ENCODE assay signal across 8 mouse cellular contexts in genomic region chr2:153142620-153143199, GRCm38 (mm10). TPM values are rescaled to one million over a fixed set of nuclear protein-coding genes. Genes with fewer than 3 reads are reported as not detected.
DNase-seq lines count a peak whose midpoint lies in the region; ATAC-seq and TF ChIP-seq lines count a peak whose summit lies in the region.

No protein-coding gene starts in this region.

- H3K4me2 ChIP-seq in forebrain, embryonic 12.5 days = no peak overlapping the region

- H3K9me3 ChIP-seq in forebrain, embryonic 10.5 days = no peaks in the 10 kb centered on the region
- no peaks in the 10 kb centered on the region for H3K9me3 ChIP-seq in forebrain, embryonic 12.5 days

- intact Hi-C loops in heart, postnatal 14 days (cut with DNase I) = loop anchor here (1.0 to 2.0 kb wide), 3 partner anchors 62 to 228 kb away; no protein-coding TSS in a partner anchor
- intact Hi-C loops in left cerebral cortex, postnatal 14 days (cut with DNase I) = loop anchor here (2.0 to 10.0 kb wide), 2 partner anchors 228 to 442 kb away; no protein-coding TSS in a partner anchor

- 40% methylated on average over 10 of the region's 10 CpGs for WGBS in forebrain, embryonic 10.5 days
- WGBS in forebrain, embryonic 12.5 days = 32% methylated on average over 10 of the region's 10 CpGs
- 24% methylated on average over 10 of the region's 10 CpGs for WGBS in olfactory bulb, adult 2 months

- H3K27me3 ChIP-seq in forebrain, embryonic 10.5 days (ENCODE audit: poor library complexity, severe bottlenecking) = peaks cover 10% of the 10 kb centered on the region
- H3K27me3 ChIP-seq in forebrain, embryonic 12.5 days = peaks cover 22% of the 10 kb centered on the region

- peaks cover 10% of the 10 kb centered on the region for H3K4me1 ChIP-seq in forebrain, embryonic 10.5 days
- H3K4me1 ChIP-seq in forebrain, embryonic 12.5 days = peaks cover 7% of the 10 kb centered on the region
- no peaks in the 10 kb centered on the region for H3K4me1 ChIP-seq in cortical plate, adult 2 months (ENCODE audit: control insufficient read depth, insufficient read depth, low read length)
- H3K4me1 ChIP-seq in olfactory bulb, adult 2 months (ENCODE audit: control insufficient read depth, insufficient read depth, low read length) = no peaks in the 10 kb centered on the region

- TF ChIP-seq CTCF in cortical plate, adult 2 months (IDR thresholded peaks at IDR 0.05; ENCODE audit: extremely low read depth, insufficient read depth, low read length) = peak; percentile 78
- 0 out of 2 replicates have a peak, but pooled peaks have one; percentile 28 for TF ChIP-seq CTCF in olfactory bulb, adult 2 months (IDR thresholded peaks at IDR 0.05; ENCODE audit: insufficient read depth, low read depth, low read length)

- peak; percentile 37 for DNase-seq in forebrain, embryonic 10.5 days (ENCODE audit: extremely low spot score, low spot score)
- DNase-seq in urinary bladder, postnatal 14 days (ENCODE audit: low spot score) = peak; percentile 54
- DNase-seq in urinary bladder, adult 2 months (ENCODE audit: low spot score) = no peak
- peak; percentile 42 to 70 for DNase-seq in heart, postnatal 14 days
- DNase-seq in left cerebral cortex, postnatal 14 days (ENCODE audit: low spot score in 2 of 2) = peak; percentile 66 to 75

- ATAC-seq in forebrain, embryonic 12.5 days (ENCODE audit: low FRiP score) = no peak

- H3K9ac ChIP-seq in forebrain, embryonic 12.5 days = no peak overlapping the region

- H3K36me3 ChIP-seq in forebrain, embryonic 10.5 days (replicated peaks) = no peaks in the 10 kb centered on the region
- no peaks in the 10 kb centered on the region for H3K36me3 ChIP-seq in forebrain, embryonic 12.5 days (replicated peaks)

- no peak overlapping the region for H3K4me3 ChIP-seq in forebrain, embryonic 10.5 days
- no peak overlapping the region for H3K4me3 ChIP-seq in forebrain, embryonic 12.5 days (replicated peaks)
- H3K4me3 ChIP-seq in cortical plate, adult 2 months (ENCODE audit: insufficient read depth, low read length) = no peak overlapping the region
- no peak overlapping the region for H3K4me3 ChIP-seq in olfactory bulb, adult 2 months (ENCODE audit: insufficient read depth, low read depth, low read length)

- TF ChIP-seq POLR2A in cortical plate, adult 2 months (IDR thresholded peaks at IDR 0.05; ENCODE audit: extremely low read depth, insufficient read depth, low read length) = no peak
- TF ChIP-seq POLR2A in olfactory bulb, adult 2 months (IDR thresholded peaks at IDR 0.05; ENCODE audit: insufficient read depth, low read depth, low read length) = no peak

- H3K27ac ChIP-seq in forebrain, embryonic 10.5 days = no peak overlapping the region
- no peak overlapping the region for H3K27ac ChIP-seq in forebrain, embryonic 12.5 days
- no peak overlapping the region for H3K27ac ChIP-seq in cortical plate, adult 2 months (ENCODE audit: insufficient read depth, low read length)
- H3K27ac ChIP-seq in olfactory bulb, adult 2 months (ENCODE audit: insufficient read depth, low read depth, low read length) = no peak overlapping the region

RNA-seq across cellular contexts. Expression of gene Tm9sf4, which starts 18.4 kb away (rescaled TPM):
- polyA plus RNA-seq in forebrain, embryonic 10.5 days (2016; fragmentation: Nextera tagmentation; extraction: Ambion mirVana) = 65.3 and 66.0 TPM in 2 replicates
- 72.0 and 80.2 TPM in 2 replicates for polyA plus RNA-seq in forebrain, embryonic 12.5 days (2016; fragmentation: Nextera tagmentation; extraction: Ambion mirVana)
- polyA plus RNA-seq in urinary bladder, adult 2 months (2012; rRNA removed) = 32.9 and 40.1 TPM in 2 replicates
- 68.4 and 70.5 TPM in 2 replicates for polyA plus RNA-seq in cortical plate, adult 2 months (2012; rRNA removed)
- 10 to 100 TPM; 51.4 to 57.0 TPM for total RNA-seq in heart, postnatal 14 days (2021)
- 100 to 1,000 TPM; 118 to 120 TPM for total RNA-seq in left cerebral cortex, postnatal 14 days (2021)
- not detected in 2 replicates for polyA plus RNA-seq in olfactory bulb, adult 2 months (2012; ENCODE audit: insufficient read depth, insufficient read length, low replicate concordance, missing spikeins)

RNA-seq across cellular contexts. Expression of gene Hck, which starts 34.4 kb away (rescaled TPM):
- polyA plus RNA-seq in forebrain, embryonic 10.5 days (2016; fragmentation: Nextera tagmentation; extraction: Ambion mirVana) = 0.92 and 1.5 TPM in 2 replicates
- polyA plus RNA-seq in forebrain, embryonic 12.5 days (2016; fragmentation: Nextera tagmentation; extraction: Ambion mirVana) = 1.3 and 1.5 TPM in 2 replicates
- polyA plus RNA-seq in urinary bladder, adult 2 months (2012; rRNA removed) = 4.0 and 4.3 TPM in 2 replicates
- polyA plus RNA-seq in cortical plate, adult 2 months (2012; rRNA removed) = 3.4 and 3.7 TPM in 2 replicates
- 1 to 10 TPM in 1 of 2 experiments, under 1 TPM in 1; 0.73 to 1.1 TPM for total RNA-seq in heart, postnatal 14 days (2021)
- total RNA-seq in left cerebral cortex, postnatal 14 days (2021) = 1 to 10 TPM; 1.7 to 2.9 TPM
- polyA plus RNA-seq in olfactory bulb, adult 2 months (2012; ENCODE audit: insufficient read depth, insufficient read length, low replicate concordance, missing spikeins) = not detected in 2 replicates
